Mouse (Mus musculus) stomach, postnatal 0 days (tissue): ENCODE results near the gene Rho. TPM values are rescaled to one million over a fixed set of nuclear protein-coding genes. Genes with fewer than 3 reads are reported as not detected.

ENCODE experiments used
- ATAC-seq: fragments of 200-750 bp; cut with Nextera tagmentation; 2 replicates; pipeline ENCODE4 v1.8.0; 2017; ENCODE audit not compliant: low FRiP score, low TSS enrichment
- DNase-seq: peaks from one replicate; pipeline ENCODE4 v3.0.0-alpha.2; 2016; ENCODE audit warnings: low spot score
- H3K27ac ChIP-seq: fragments of 300-500 bp; sonication (generic); replicated peaks from 2 replicates; pipeline ENCODE4 v1.5.1; 2014; ENCODE audit warnings: mild to moderate bottlenecking, control low read depth
- H3K27me3 ChIP-seq: fragments of 300-500 bp; sonication (generic); 2 replicates; pipeline ENCODE4 v1.6.1; 2014; ENCODE audit warnings: low read length; ENCODE audit not compliant: control insufficient read depth, insufficient read depth
- H3K36me3 ChIP-seq: fragments of 300-500 bp; sonication (generic); 2 replicates; pipeline ENCODE4 v1.6.1; 2014; ENCODE audit warnings: low read length, mixed read lengths; ENCODE audit not compliant: control insufficient read depth, insufficient read depth
- H3K4me1 ChIP-seq: fragments of 300-500 bp; sonication (generic); replicated peaks from 2 replicates; pipeline ENCODE4 v1.6.1; 2014; ENCODE audit warnings: antibody characterized with exemption; ENCODE audit not compliant: control insufficient read depth, insufficient read depth
- H3K4me2 ChIP-seq: fragments of 300-500 bp; sonication (generic); replicated peaks from 2 replicates; pipeline ENCODE4 v1.6.1; 2014; ENCODE audit warnings: low read depth, mild to moderate bottlenecking, control low read depth, moderate library complexity
- H3K4me3 ChIP-seq: fragments of 300-500 bp; sonication (generic); 2 replicates; pipeline ENCODE4 v1.5.1; 2014; ENCODE audit warnings: low read depth, low read length, control low read depth
- H3K9ac ChIP-seq: fragments of 300-500 bp; sonication (generic); 2 replicates; pipeline ENCODE4 v1.6.1; 2014; ENCODE audit warnings: mild to moderate bottlenecking, low read length, control low read depth, mixed read lengths
- H3K9me3 ChIP-seq: fragments of 300-500 bp; sonication (generic); 2 replicates; pipeline ENCODE4 v1.6.1; 2016; ENCODE audit warnings: low read length; ENCODE audit not compliant: control insufficient read depth
- CTCF ChIP-seq: IDR thresholded peaks from 2 replicates; pipeline ENCODE4 v1.5.1; 2016; ENCODE audit warnings: antibody characterized with exemption, low read depth, mild to moderate bottlenecking, moderate library complexity
- EP300 ChIP-seq: optimal IDR thresholded peaks from 2 replicates; pipeline ENCODE3; 2016; ENCODE audit warnings: antibody characterized with exemption
- WGBS: fragments of 180-500 bp; shearing (Covaris S2); extraction: QIAGEN DNeasy Blood & Tissue Kit; methylation state at CpG from one replicate; pipeline ENCODE4 v1.1.7; 2014; 5-methylcytosine and 5-hydroxymethylcytosine counted together
- polyA plus RNA-seq: library from polyadenylated mRNA; unstranded; fragments of >200 nt; fragmentation: Nextera tagmentation; extraction: Ambion mirVana; gene quantifications from 2 replicates; pipeline ENCODE4 v1.2.1, GENCODE M21; 2015

Gene Rho
- polyA plus RNA-seq, 1 experiment from 2014 or later = 0.10 TPM

- no peak for ATAC-seq
- no peak for TF ChIP-seq EP300
- TF ChIP-seq CTCF = peak; percentile 35
- Histone ChIP-seq H3K27me3 (no peaks in the 10 kb centered on the region), H3K4me2 (no peak overlapping the region), H3K9me3 (no peaks in the 10 kb centered on the region), H3K36me3 (0 out of 2 replicates have a peak, but pooled peaks cover 4% of the 10 kb centered on the region), H3K27ac (no peak overlapping the region), H3K9ac (no peak overlapping the region), H3K4me1 (0 out of 2 replicates have a peak, but pooled peaks cover 3% of the 10 kb centered on the region), H3K4me3 (no peak overlapping the region)
- WGBS = 62% methylated on average over 8 of the region's 8 CpGs
- no peak for DNase-seq
Observed at GRCm38 (mm10) chr6:115978596-115978995, 47.0 kb downstream of the Rho start.

GRCm38 (mm10) chr6:115982889-115983288 lies 51.3 kb downstream of the Rho start:
- DNase-seq (no peak), ATAC-seq (no peak)
- H3K4me1 ChIP-seq = peaks cover 3% of the 10 kb centered on the region; the same call in 1 of the 2 replicates
- TF ChIP-seq CTCF = no peak
- no peak for TF ChIP-seq EP300
- no peak overlapping the region for H3K9ac ChIP-seq
- H3K27me3 ChIP-seq = no peaks in the 10 kb centered on the region
- no peaks in the 10 kb centered on the region for H3K9me3 ChIP-seq
- H3K36me3 ChIP-seq = 0 out of 2 replicates have a peak, but pooled peaks cover 4% of the 10 kb centered on the region
- H3K27ac ChIP-seq = peak overlapping the region; percentile 79
- H3K4me3 ChIP-seq = no peak overlapping the region
- no peak overlapping the region for H3K4me2 ChIP-seq
- 48% methylated on average over 7 of the region's 7 CpGs for WGBS

- no peaks in the 10 kb centered on the region for H3K36me3 ChIP-seq
- H3K4me2 ChIP-seq = no peak overlapping the region
- no peak overlapping the region for H3K9ac ChIP-seq
- H3K4me1 ChIP-seq = peaks cover 3% of the 10 kb centered on the region; the same call in 1 of the 2 replicates
- peak overlapping the region; percentile 79 for H3K27ac ChIP-seq
- DNase-seq = no peak
- WGBS = 48% methylated on average over 12 of the region's 12 CpGs
- no peak overlapping the region for H3K4me3 ChIP-seq
- no peaks in the 10 kb centered on the region for H3K9me3 ChIP-seq
- no peak for ATAC-seq
- no peak for TF ChIP-seq EP300
- TF ChIP-seq CTCF = no peak
- no peaks in the 10 kb centered on the region for H3K27me3 ChIP-seq
Observed at GRCm38 (mm10) chr6:115983306-115984038, 51.9 kb downstream of the Rho start.

GRCm38 (mm10) chr6:115984580-115984979 lies 53.0 kb downstream of the Rho start:
- TF ChIP-seq CTCF (no peak), EP300 (no peak)
- DNase-seq (no peak), ATAC-seq (no peak)
- Histone ChIP-seq H3K36me3 (no peaks in the 10 kb centered on the region), H3K27ac (no peak overlapping the region; the same call in 1 of the 2 replicates), H3K27me3 (no peaks in the 10 kb centered on the region), H3K9ac (no peak overlapping the region), H3K4me3 (no peak overlapping the region), H3K4me1 (peaks cover 3% of the 10 kb centered on the region; the same call in 1 of the 2 replicates), H3K9me3 (no peaks in the 10 kb centered on the region), H3K4me2 (no peak overlapping the region)
- 51% methylated on average over 7 of the region's 7 CpGs for WGBS

- no peak for TF ChIP-seq EP300
- TF ChIP-seq CTCF = no peak
- no peak overlapping the region for H3K4me3 ChIP-seq
- no peak overlapping the region; the same call in 1 of the 2 replicates for H3K4me2 ChIP-seq
- no peak overlapping the region for H3K27ac ChIP-seq
- WGBS = 37% methylated on average over 9 of the region's 9 CpGs
- no peaks in the 10 kb centered on the region for H3K9me3 ChIP-seq
- no peaks in the 10 kb centered on the region for H3K27me3 ChIP-seq
- DNase-seq (no peak), ATAC-seq (no peak)
- peak overlapping the region; percentile 31; the same call in 1 of the 2 replicates for H3K9ac ChIP-seq
- peaks cover 3% of the 10 kb centered on the region; the same call in 1 of the 2 replicates for H3K4me1 ChIP-seq
- H3K36me3 ChIP-seq = no peaks in the 10 kb centered on the region
Observed at GRCm38 (mm10) chr6:115985622-115986021, 54.1 kb downstream of the Rho start.
